Mouse (Mus musculus) adipocyte (in vitro differentiated cells): ENCODE data around the gene Camta1.

Experiments
- DNase-seq: peaks from one replicate; pipeline ENCODE4 v3.0.0-alpha.2; 2016; ENCODE audit warnings: low spot score

The Camta1 gene

GRCm38 (mm10) chr4:151738280-151738679, 123.4 kb downstream of the Camta1 start:
- DNase-seq: no peak

GRCm38 (mm10) chr4:151732668-151733067, 129.0 kb downstream of the Camta1 start:
- DNase-seq: no peak

GRCm38 (mm10) chr4:151730037-151730759, 131.5 kb downstream of the Camta1 start:
- no peak for DNase-seq

GRCm38 (mm10) chr4:151729116-151729515, 132.6 kb downstream of the Camta1 start:
- DNase-seq: no peak

GRCm38 (mm10) chr4:151728391-151729065, 133.1 kb downstream of the Camta1 start:
- DNase-seq: no peak

GRCm38 (mm10) chr4:151726396-151726795, 135.3 kb downstream of the Camta1 start:
- no peak for DNase-seq

GRCm38 (mm10) chr4:151724897-151725296, 136.8 kb downstream of the Camta1 start:
- no peak for DNase-seq

- no peak for DNase-seq
Observed at GRCm38 (mm10) chr4:151720722-151721467, 140.8 kb downstream of the Camta1 start.

- no peak for DNase-seq
Observed at GRCm38 (mm10) chr4:151718866-151719475, 142.7 kb downstream of the Camta1 start.

GRCm38 (mm10) chr4:151717864-151718263, 143.8 kb downstream of the Camta1 start:
- no peak for DNase-seq

- DNase-seq: no peak
Observed at GRCm38 (mm10) chr4:151713714-151714113, 148.0 kb downstream of the Camta1 start.

GRCm38 (mm10) chr4:151711406-151711805, 150.3 kb downstream of the Camta1 start:
- DNase-seq: no peak

GRCm38 (mm10) chr4:151710522-151710921, 151.2 kb downstream of the Camta1 start:
- DNase-seq: no peak

GRCm38 (mm10) chr4:151709269-151709668, 152.4 kb downstream of the Camta1 start:
- no peak for DNase-seq

- DNase-seq: no peak
Observed at GRCm38 (mm10) chr4:151703069-151703735, 158.5 kb downstream of the Camta1 start.

GRCm38 (mm10) chr4:151702463-151702862, 159.2 kb downstream of the Camta1 start:
- DNase-seq: no peak

GRCm38 (mm10) chr4:151695984-151696383, 165.7 kb downstream of the Camta1 start:
- DNase-seq: no peak

GRCm38 (mm10) chr4:151694531-151694930, 167.1 kb downstream of the Camta1 start:
- no peak for DNase-seq

- no peak for DNase-seq
Observed at GRCm38 (mm10) chr4:151694047-151694446, 167.6 kb downstream of the Camta1 start.

GRCm38 (mm10) chr4:151690041-151690440, 171.6 kb downstream of the Camta1 start:
- no peak for DNase-seq

- no peak for DNase-seq
Observed at GRCm38 (mm10) chr4:151688206-151688605, 173.5 kb downstream of the Camta1 start.

GRCm38 (mm10) chr4:151684596-151684995, 177.1 kb downstream of the Camta1 start:
- DNase-seq: no peak
